In genomic region chr9:65010632-65011031, GRCm38 (mm10) we compare ENCODE assay signal across 16 mouse cellular contexts. TPM values are rescaled to one million over a fixed set of nuclear protein-coding genes. Genes with fewer than 3 reads are reported as not detected.
DNase-seq lines count a peak whose midpoint lies in the region; ATAC-seq lines count a peak whose summit lies in the region.
"Had no signal": no experiment of that assay in that cellular context is flagged by ENCODE, and none has a peak within 500 bp of the region (broad histone marks: within the 10 kb centered on the region; RNA-seq: fewer than 3 reads in every experiment).

No protein-coding gene starts in this region.

- 91% methylated on average over 8 of the region's 8 CpGs for WGBS in hindbrain, embryonic 12.5 days

- no peak overlapping the region for H3K4me2 ChIP-seq in hindbrain, embryonic 12.5 days (replicated peaks)
- H3K4me2 ChIP-seq: heart, embryonic 15.5 days; lung, embryonic 15.5 days; neural tube, embryonic 12.5 days had no signal

- H3K4me3 ChIP-seq in hindbrain, embryonic 12.5 days: no peak overlapping the region
- H3K4me3 ChIP-seq: heart, embryonic 15.5 days; lung, embryonic 15.5 days; neural tube, embryonic 12.5 days had no signal

- peak; percentile 97 for ATAC-seq in activated CD4-positive, CD25-positive, alpha-beta regulatory T cell, adult 4 months
- no peak for ATAC-seq in hindbrain, embryonic 12.5 days (ENCODE audit: low FRiP score)

- H3K36me3 ChIP-seq in hindbrain, embryonic 12.5 days: peaks cover 35% of the 10 kb centered on the region

- H3K27me3 ChIP-seq in hindbrain, embryonic 12.5 days: no peaks in the 10 kb centered on the region
- H3K27me3 ChIP-seq: heart, embryonic 15.5 days; lung, embryonic 15.5 days; neural tube, embryonic 12.5 days had no signal

- peaks cover 5% of the 10 kb centered on the region; the same call in 1 of the 2 replicates for H3K4me1 ChIP-seq in hindbrain, embryonic 12.5 days

- H3K27ac ChIP-seq in hindbrain, embryonic 12.5 days: no peak overlapping the region
- H3K27ac ChIP-seq: heart, embryonic 15.5 days; lung, embryonic 15.5 days; neural tube, embryonic 12.5 days; stomach, postnatal 0 days had no signal

- no peak overlapping the region for H3K9ac ChIP-seq in hindbrain, embryonic 12.5 days
- H3K9ac ChIP-seq: heart, embryonic 15.5 days; lung, embryonic 15.5 days; neural tube, embryonic 12.5 days had no signal

- DNase-seq in adrenal gland, adult 2 months: peak; percentile 78
- no peak for DNase-seq in adrenal gland, adult 18-20 months (ENCODE audit: low spot score in 2 of 2)
- peak; percentile 44 to 49 for DNase-seq in B cell, adult 2 months
- peak; percentile 64 to 67 for DNase-seq in natural killer cell, adult 2 months (ENCODE audit: low spot score in 2 of 2)
- DNase-seq in cerebellum, adult 11 months: no peak
- no peak for DNase-seq in ovary, postnatal 36 days (ENCODE audit: low spot score)
- DNase-seq: cerebellum, adult 18-20 months had no signal

- no peaks in the 10 kb centered on the region for H3K9me3 ChIP-seq in hindbrain, embryonic 12.5 days (replicated peaks)
- H3K9me3 ChIP-seq: heart, embryonic 15.5 days; lung, embryonic 15.5 days; neural tube, embryonic 12.5 days had no signal

RNA-seq across cellular contexts. Expression of gene Hacd3, which starts 10.9 kb away (rescaled TPM):
- total RNA-seq in adrenal gland, adult 2 months (2021): 100 to 1,000 TPM; 255 to 306 TPM
- polyA plus RNA-seq in adrenal gland, adult 2 months (2012; rRNA removed): 177 and 180 TPM in 2 replicates
- 100 to 1,000 TPM; 216 to 368 TPM for total RNA-seq in adrenal gland, adult 18-20 months (2021)
- 100 to 1,000 TPM; 104 to 106 TPM for polyA plus RNA-seq in activated CD4-positive, CD25-positive, alpha-beta regulatory T cell, adult 4 months (2017; shearing (Covaris generic))
- 152 TPM in 2 replicates for polyA plus RNA-seq in hindbrain, embryonic 12.5 days (2016; fragmentation: Nextera tagmentation; extraction: Ambion mirVana)

RNA-seq across cellular contexts. Expression of gene Dpp8, which starts 21.6 kb away (rescaled TPM):
- total RNA-seq in adrenal gland, adult 2 months (2021): 10 to 100 TPM; 85.8 to 89.5 TPM
- 26.4 and 39.7 TPM in 2 replicates for polyA plus RNA-seq in adrenal gland, adult 2 months (2012; rRNA removed)
- total RNA-seq in adrenal gland, adult 18-20 months (2021): 10 to 100 TPM; 91.8 to 92.9 TPM
- polyA plus RNA-seq in activated CD4-positive, CD25-positive, alpha-beta regulatory T cell, adult 4 months (2017; shearing (Covaris generic)): 10 to 100 TPM; 23.4 to 29.2 TPM
- 56.8 and 59.2 TPM in 2 replicates for polyA plus RNA-seq in hindbrain, embryonic 12.5 days (2016; fragmentation: Nextera tagmentation; extraction: Ambion mirVana)

RNA-seq across cellular contexts. Expression of gene Ints14, which starts 49.9 kb away (rescaled TPM):
- total RNA-seq in adrenal gland, adult 2 months (2021): 10 to 100 TPM; 25.5 to 27.6 TPM
- 7.5 and 9.9 TPM in 2 replicates for polyA plus RNA-seq in adrenal gland, adult 2 months (2012; rRNA removed)
- 10 to 100 TPM; 22.3 to 23.5 TPM for total RNA-seq in adrenal gland, adult 18-20 months (2021)
- polyA plus RNA-seq in activated CD4-positive, CD25-positive, alpha-beta regulatory T cell, adult 4 months (2017; shearing (Covaris generic)): 10 to 100 TPM; 33.5 to 43.9 TPM
- polyA plus RNA-seq in hindbrain, embryonic 12.5 days (2016; fragmentation: Nextera tagmentation; extraction: Ambion mirVana): 49.6 and 58.6 TPM in 2 replicates

RNA-seq across cellular contexts. Expression of gene Slc24a1, which starts 59.2 kb away (rescaled TPM):
- not detected for total RNA-seq in adrenal gland, adult 2 months (2021)
- polyA plus RNA-seq in adrenal gland, adult 2 months (2012; rRNA removed): not detected in 2 replicates
- not detected for total RNA-seq in adrenal gland, adult 18-20 months (2021)
- polyA plus RNA-seq in activated CD4-positive, CD25-positive, alpha-beta regulatory T cell, adult 4 months (2017; shearing (Covaris generic)): under 1 TPM; 0.14 to 0.15 TPM
- polyA plus RNA-seq in hindbrain, embryonic 12.5 days (2016; fragmentation: Nextera tagmentation; extraction: Ambion mirVana): 0.05 and 0.07 TPM in 2 replicates
- total RNA-seq: gastrocnemius, adult 8-10 months; megakaryocyte-erythroid progenitor cell, adult 5-6 weeks had no signal
- polyA plus RNA-seq: C2C12; neural tube, embryonic 12.5 days had no signal

Comparison
In these comparisons a context has a peak if more than half of its experiments do, and no peak if none do; other contexts are left out.
1. DNase-seq: peak in adrenal gland, adult 2 months (single experiment), B cell, adult 2 months (2 of 2) and natural killer cell, adult 2 months (2 of 2); none in adrenal gland, adult 18-20 months (0 of 2), cerebellum, adult 11 months (single experiment) and ovary, postnatal 36 days (single experiment).